Mouse (Mus musculus): ENCODE results near the gene Gpr25.

The Gpr25 gene

DNA sequence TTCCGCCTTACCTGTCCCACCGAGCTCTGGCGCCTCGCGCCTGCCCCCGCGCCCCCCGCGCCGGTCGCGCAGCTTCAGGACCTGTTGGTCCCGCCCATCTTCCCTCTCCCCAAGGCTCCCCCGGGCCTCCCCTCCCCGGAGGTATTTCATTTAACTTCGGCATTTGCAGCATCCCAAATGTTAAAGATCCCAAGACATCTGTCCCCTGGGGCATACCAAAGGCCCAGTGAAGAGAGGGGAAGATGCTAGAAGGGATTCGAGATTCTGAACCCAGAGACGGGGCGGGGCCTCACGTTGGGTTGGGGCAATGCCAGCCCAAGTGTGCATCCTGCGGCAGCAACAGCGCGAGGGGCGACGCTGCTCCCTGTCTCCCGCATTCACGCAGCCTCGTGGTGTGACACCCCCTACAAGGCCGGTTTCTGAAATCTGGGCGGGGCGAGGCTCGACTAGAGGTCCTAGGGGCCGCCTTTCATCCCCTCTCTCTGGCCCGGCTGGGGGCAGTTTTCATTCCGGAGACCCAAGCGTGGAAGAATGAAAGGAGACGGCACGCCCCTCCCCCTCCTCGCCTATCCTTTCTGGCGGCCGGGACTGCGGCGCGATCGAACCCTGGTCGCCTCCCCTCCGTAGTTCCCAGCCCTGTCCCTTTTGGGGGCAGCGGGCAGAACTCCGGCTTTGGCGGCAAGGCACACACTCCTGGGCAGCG is 26.6 kb downstream of the Gpr25 start, which contains the start of gene Inava:
Gene Inava (minus strand): TSS at position 373 of the 703 bp plus-strand sequence.
- no peak for DNase-seq (ENCODE audit: low spot score in 2 of 2)

DNA sequence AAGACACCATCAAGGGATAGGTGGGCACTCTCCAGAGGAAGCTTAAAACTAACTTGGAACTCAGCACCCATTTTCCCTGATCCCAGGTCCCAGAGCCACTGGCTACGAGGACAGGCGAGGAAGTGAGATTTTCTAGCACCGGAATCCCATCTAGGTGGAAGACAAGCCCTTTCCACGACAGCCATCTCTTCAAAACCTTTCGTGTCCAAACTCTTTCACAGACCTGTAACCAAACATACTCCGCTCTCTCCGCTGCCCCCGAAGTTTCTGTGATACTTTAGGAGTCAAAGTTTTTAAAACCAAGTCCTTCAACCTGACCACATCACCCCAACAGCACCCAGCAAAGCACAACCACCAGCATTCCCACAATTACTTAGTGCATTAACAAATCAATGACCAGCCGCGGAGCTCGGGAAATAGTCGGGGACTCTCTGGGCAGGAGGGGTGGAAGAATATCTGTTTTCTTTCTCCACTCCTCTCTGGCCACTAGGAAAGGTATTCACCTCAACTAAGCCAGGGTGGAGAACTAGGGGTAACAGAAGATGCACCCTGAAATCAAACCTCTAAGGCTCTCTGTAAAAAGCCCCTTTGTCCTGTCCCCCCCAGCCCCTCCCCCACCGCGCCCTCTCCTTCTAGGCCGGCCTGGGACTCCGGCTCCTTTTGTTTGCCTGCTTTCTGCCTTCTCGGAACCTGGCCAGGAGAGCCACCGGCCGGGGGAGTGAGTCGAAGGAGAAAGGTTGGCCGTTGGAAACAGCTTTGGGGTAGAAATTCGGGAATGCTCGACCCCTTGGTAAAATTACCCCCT is 27.5 kb downstream of the Gpr25 start:
- DNase-seq (ENCODE audit: low spot score in 2 of 2), result no peak

DNA sequence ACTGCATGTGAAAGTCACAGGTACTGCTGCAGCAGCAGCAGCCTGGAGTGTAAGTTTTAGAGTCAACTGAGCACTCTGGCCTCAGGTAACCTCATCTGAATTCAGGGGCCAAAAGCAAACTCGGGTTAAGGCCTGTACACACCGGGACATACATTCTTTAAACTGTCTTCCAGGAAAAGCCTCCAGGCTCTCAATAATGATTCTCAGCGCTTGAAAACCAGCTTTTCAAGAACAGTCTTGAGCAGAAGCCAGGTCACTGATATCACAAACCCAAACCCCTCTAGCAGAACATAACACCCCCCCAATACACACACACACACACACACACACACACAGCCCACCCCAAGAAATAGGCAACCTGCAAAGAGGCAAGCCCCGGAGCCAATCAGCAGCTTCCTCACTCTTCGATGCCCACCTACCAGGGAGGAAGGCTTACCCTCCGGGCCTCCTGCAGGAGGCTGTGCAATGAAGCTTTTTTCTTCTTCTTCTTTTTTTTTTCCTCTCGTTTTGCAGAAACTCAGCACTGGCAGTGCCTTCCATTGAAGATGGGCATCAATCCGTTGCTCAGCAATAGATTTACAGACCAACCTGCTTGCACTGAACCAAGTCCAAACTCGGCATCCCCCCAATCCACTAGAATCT is 28.3 kb downstream of the Gpr25 start:
- no peak for DNase-seq (ENCODE audit: low spot score in 2 of 2)

- DNase-seq (ENCODE audit: low spot score in 2 of 2), result no peak
Measured at GRCm38 (mm10) chr1:136231596-136231995, 29.1 kb downstream of the Gpr25 start.

- DNase-seq (ENCODE audit: low spot score in 2 of 2), result no peak
Measured at GRCm38 (mm10) chr1:136230201-136230600, 30.5 kb downstream of the Gpr25 start.

DNA sequence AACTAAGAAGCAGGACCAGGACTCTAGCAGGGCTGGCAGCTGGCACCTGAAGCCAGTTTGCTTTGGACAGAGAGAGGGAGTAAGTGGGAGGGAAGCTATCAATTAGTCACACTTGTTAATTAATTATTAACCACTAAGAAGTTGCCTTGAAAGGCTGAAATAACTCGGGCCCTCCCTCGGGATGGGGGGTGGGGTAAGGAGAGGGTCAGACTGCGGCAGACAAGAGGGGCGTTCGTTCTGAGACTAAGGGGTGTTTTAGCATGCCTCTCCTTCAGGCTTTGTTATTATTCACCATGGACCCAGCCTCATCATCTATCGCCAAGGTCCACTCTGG is 31.7 kb downstream of the Gpr25 start:
- no peak for DNase-seq (ENCODE audit: low spot score in 2 of 2)

DNA sequence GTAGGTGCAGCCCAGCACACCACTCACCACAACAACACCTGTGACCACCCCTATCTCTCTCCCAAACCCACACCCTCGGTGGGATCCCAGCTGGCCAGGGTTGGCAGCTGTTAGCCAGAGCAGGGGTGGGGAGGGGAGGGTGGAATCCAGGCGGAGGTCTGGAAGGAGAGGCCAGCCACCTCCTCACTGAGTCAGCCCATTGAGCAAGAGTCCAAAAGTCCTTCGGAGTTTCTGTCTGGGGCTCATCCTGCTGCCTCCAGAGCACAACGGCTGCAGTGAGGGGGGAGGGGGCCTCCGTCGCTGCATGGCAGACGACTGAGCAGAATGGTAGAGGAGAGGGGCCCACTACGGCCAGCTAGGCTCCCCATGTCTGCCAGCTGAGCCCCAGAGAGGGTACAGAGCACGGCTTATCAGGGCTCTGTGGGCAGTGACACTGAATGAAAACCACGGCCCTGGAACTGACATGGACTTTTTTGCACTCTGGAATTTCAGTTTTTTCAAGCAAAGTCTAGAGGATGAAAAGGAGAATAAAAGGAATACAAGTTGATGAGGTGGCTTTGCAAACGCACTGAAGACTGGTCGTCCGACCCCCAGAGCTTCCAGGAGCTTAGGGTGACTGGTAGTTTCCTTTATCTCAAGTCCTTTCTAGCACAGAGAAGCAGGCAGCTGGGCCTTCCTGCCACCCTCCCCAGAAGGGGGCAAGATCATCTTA is 32.2 kb downstream of the Gpr25 start:
- no peak for DNase-seq (ENCODE audit: low spot score in 2 of 2)

GRCm38 (mm10) chr1:136227870-136228269 is 32.8 kb downstream of the Gpr25 start:
- DNase-seq (ENCODE audit: low spot score in 2 of 2), result no peak

DNA sequence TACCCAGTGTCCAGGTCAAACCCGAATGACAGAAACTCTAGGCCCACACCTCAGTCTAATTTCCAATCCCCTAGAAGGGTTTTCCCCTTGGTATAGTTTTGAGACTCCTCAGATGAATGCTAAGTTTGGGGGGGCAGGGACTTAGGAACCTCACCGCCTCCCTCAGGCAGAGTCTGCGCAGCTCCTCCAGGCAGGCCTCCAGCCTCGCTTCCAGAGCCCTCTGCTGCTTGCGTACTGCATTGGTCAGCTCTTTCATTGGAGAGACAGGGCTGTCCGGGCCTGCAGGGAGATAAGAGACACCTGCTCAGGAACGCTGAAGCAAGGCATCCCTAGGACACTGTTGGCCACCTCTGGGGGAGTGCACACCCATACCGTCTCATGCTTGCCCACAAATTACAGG is 34.0 kb downstream of the Gpr25 start:
- DNase-seq (ENCODE audit: low spot score in 2 of 2), result no peak

GRCm38 (mm10) chr1:136225846-136226245 is 34.8 kb downstream of the Gpr25 start:
- DNase-seq (ENCODE audit: low spot score in 2 of 2), result no peak

DNA sequence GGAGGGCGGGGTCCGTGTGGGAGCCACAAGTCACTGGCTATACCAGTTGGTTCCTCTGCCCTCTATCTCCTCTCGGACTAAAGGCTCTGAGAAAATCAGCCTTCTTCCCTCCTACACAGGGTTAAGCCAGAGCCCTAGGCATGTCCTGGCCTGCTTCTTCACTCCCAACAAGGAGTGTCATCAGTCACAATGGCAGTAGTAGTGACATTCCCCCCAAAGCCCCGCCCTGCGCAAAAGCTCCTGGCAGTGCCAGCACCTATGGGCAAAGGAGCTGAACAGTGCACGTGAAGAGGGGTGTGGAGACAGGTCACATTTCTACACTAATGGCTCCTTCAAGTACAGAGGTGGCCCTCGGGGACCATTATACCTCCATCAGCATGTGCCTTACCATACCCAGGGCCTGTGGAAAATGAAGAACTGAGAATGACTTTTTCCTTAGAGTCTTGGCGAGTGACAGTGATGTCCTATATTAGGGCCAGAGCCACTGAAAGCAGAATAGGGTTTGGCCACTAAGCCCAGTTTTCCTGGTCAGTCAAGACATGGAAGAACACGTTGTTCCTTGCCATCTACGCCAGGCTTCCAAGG is 36.8 kb downstream of the Gpr25 start:
- DNase-seq (ENCODE audit: low spot score in 2 of 2), result no peak

- no peak for DNase-seq (ENCODE audit: low spot score in 2 of 2)
Measured at GRCm38 (mm10) chr1:136222386-136222785, 38.3 kb downstream of the Gpr25 start.

DNA sequence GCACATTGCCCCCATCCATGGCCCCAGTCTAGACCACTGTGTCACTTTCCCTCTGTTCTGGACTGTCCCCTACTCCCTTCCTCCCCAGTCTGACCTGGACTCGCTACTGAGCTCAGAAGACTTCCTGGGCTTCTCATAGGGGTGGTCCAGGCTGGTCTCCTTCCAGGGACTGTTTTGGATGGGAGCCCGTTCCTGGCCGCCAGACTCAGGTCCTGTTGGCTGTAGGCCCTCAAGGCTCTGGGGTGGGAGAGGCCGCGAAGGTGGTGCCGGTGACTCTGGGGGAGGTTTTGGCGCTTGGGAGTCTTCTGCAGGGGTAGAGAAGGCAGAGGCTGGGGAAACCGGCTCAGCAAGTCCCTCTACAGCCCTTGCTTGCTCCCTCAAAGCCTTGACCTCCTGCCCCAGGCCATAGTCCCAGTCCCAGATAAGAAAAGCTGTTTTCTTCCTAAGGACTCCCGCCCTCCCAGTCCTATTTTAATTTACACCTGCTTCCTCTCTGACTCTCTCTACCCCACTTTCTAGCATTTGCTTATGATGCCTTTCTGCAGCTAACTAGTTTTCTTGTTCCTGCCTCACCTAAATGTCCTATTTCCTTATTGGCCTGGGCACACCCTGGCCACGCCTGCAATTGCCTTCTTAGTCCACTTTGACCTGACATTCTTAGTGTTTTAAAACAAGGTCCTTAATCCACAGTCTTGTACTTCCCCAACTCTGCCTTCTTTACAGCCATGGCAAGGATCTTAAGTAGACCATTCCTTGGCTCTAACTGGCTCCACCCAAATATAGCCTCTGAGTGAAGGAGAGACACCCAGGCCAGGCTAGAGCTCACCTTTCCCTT is 40.4 kb downstream of the Gpr25 start:
- DNase-seq (ENCODE audit: low spot score in 2 of 2), result no peak

GRCm38 (mm10) chr1:136214304-136214703 is 46.4 kb downstream of the Gpr25 start:
- no peak for DNase-seq (ENCODE audit: low spot score in 2 of 2)

DNA sequence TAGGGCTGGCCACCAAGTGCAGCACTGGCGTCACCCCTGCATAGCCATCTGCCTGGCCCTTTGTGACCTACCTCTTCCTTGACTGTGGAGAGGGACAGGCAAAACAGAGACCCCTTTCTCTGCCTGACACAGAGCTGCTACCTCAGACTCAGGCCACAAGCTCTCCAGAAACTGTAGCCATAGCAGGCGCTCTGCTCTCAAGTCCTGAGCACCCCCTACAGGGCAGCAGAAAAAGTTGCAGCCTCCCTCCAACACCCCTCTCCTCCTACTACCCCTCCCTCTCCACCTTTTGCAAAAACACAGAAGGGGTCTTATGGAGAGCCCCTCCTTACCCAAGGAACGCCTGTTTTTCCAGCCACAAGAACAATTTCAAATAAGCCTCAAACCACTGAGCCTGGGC is 47.9 kb downstream of the Gpr25 start, which contains the start of gene Mroh3:
Gene Mroh3 (minus strand): TSS at position 26 of the 400 bp plus-strand sequence.
- DNase-seq (ENCODE audit: low spot score in 2 of 2), result no peak
